Mouse (Mus musculus) neural tube, embryonic 14.5 days (tissue): ENCODE measurements at regions not wholly inside any gene's neighbourhood (a gene's known extent, or its start where the extent isn't known, plus 50 kb on each side); places are given as distances from the start of the nearest gene placed in this dataset.
A peak's percentile ranks its signal among the peaks of the same experiment; 100 is the strongest.

Experiments used
- ATAC-seq: fragments of 200-750 bp; cut with Nextera tagmentation; 2 replicates; pipeline ENCODE4 v1.8.0; 2017; ENCODE audit warnings: low read depth, mild to moderate bottlenecking, moderate TSS enrichment, moderate library complexity
- H3K27ac ChIP-seq: fragments of 300-500 bp; sonication (generic); 2 replicates; pipeline ENCODE4 v1.5.1; 2014; ENCODE audit warnings: low read depth, mild to moderate bottlenecking, control low read depth, low read length, moderate library complexity, mixed read lengths
- H3K27me3 ChIP-seq: fragments of 300-500 bp; sonication (generic); 2 replicates; pipeline ENCODE4 v1.6.1; 2014; ENCODE audit warnings: low read length; ENCODE audit not compliant: control insufficient read depth, insufficient read depth
- H3K36me3 ChIP-seq: fragments of 300-500 bp; sonication (generic); 2 replicates; pipeline ENCODE4 v1.6.1; 2014; ENCODE audit warnings: low read length, mixed read lengths; ENCODE audit not compliant: control insufficient read depth, insufficient read depth
- H3K4me1 ChIP-seq: fragments of 300-500 bp; sonication (generic); 2 replicates; pipeline ENCODE4 v1.6.1; 2014; ENCODE audit warnings: low read length; ENCODE audit not compliant: control insufficient read depth, insufficient read depth
- H3K4me2 ChIP-seq: fragments of 300-500 bp; sonication (generic); 2 replicates; pipeline ENCODE4 v1.6.1; 2014; ENCODE audit warnings: mild to moderate bottlenecking, low read depth, low read length, control low read depth
- H3K4me3 ChIP-seq: fragments of 300-500 bp; sonication (generic); 2 replicates; pipeline ENCODE4 v1.5.1; 2014; ENCODE audit warnings: low read depth, low read length, control low read depth, mixed read lengths
- H3K9ac ChIP-seq: fragments of 300-500 bp; sonication (generic); replicated peaks from 2 replicates; pipeline ENCODE4 v1.6.1; 2014; ENCODE audit warnings: low read depth, mild to moderate bottlenecking, control low read depth, low read length, mixed read lengths
- H3K9me3 ChIP-seq: fragments of 300-500 bp; sonication (generic); 2 replicates; pipeline ENCODE4 v1.6.1; 2016; ENCODE audit warnings: low read length; ENCODE audit not compliant: control insufficient read depth
- WGBS: fragments of 180-500 bp; shearing (Covaris S2); extraction: QIAGEN DNeasy Blood & Tissue Kit; methylation state at CpG from one replicate; pipeline ENCODE4 v1.1.7; 2014; 5-methylcytosine and 5-hydroxymethylcytosine counted together

DNA sequence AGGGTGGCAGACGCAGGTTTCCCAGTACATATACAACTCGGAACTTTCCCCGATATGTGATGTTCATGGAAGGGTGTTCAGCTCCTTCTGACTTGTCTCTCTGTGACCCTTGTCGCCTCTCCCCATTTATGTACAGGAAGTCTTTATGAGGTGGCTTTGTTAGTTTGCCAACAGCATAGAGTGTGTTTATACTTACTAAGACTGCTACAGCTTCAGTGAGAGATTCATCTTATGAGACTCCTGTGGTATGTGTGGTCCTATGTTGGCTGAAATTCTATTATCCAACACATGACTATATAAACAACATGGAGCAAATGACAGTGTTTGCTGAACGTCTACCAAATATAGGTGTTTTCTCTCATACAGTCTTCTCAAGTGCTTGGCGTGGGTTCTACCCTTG, 664.5 kb downstream of the Hs3st4 start:
- no peak overlapping the region for H3K27ac ChIP-seq
- H3K4me3 ChIP-seq, result no peak overlapping the region
- H3K4me2 ChIP-seq, result no peak overlapping the region
- no peaks in the 10 kb centered on the region for H3K36me3 ChIP-seq
- 86% methylated on average over 6 of the region's 6 CpGs for WGBS
- ATAC-seq, result no peak
- no peak overlapping the region for H3K9ac ChIP-seq
- no peaks in the 10 kb centered on the region for H3K27me3 ChIP-seq
- no peaks in the 10 kb centered on the region for H3K9me3 ChIP-seq
- no peaks in the 10 kb centered on the region for H3K4me1 ChIP-seq

DNA sequence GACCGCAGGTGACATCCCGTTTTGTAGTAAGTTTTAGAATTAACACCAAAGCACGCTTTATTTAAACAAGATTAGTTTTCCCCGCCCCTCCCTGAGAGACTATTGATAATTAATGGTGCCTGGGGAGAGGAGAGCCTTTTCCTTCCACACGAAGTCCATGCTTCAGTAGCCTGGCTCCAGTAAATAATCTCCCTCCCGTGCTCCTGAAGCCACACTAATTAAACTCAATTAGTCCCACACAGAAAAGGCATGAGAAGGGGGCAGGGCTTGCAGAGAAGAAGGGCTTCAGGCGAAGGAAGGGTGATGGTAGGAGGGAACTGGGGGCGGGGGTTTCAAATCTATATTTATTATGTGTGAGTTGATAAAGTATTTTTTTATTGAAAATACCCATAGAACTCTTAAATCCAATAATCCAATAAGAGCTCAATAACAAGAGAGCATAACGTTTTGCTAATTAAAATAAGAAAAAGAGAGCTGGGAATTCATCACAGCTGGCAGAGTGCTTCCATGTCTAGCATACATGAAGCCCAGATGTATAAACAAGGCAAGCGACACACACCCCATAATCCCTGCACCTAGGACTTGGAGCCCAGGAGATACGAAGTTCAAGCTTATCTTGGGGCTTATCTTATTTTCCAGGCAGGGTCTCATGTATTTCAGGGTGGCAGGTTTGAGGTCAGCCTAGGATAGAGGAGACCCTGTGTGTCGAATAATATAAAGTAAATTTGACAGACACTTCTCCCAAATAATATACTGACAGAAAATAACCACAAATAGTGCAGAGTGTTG, 684.7 kb downstream of the Hs3st4 start:
- Histone ChIP-seq H3K4me3 (no peak overlapping the region), H3K4me2 (no peak overlapping the region), H3K9ac (no peak overlapping the region), H3K27ac (no peak overlapping the region), H3K9me3 (no peaks in the 10 kb centered on the region), H3K36me3 (no peaks in the 10 kb centered on the region), H3K4me1 (no peaks in the 10 kb centered on the region), H3K27me3 (no peaks in the 10 kb centered on the region)
- 39% methylated on average over 12 of the region's 12 CpGs for WGBS
- peak; percentile 49; the same call in 1 of the 2 replicates for ATAC-seq

DNA sequence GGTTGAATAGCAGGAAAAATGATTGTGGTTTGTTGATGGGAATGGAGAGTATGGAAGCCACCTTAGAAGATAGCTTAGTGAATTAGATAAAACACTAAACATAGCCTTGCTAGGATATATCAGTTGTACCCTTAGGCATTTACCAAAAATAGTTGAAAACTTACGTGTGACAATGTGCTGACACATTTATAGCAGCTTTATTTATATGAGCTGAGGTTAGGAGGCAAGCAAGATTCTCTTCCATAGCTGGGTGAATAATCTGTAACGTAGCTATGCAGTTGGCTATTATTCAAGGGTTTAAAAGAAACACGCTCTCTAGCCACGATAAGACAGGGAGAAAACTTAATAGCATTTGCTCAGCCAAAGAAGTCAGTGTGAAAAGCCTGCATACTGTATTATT, 685.4 kb downstream of the Hs3st4 start:
- 35% methylated on average over 4 of the region's 4 CpGs for WGBS
- ATAC-seq, result no peak
- H3K4me2 ChIP-seq, result no peak overlapping the region
- H3K36me3 ChIP-seq, result no peaks in the 10 kb centered on the region
- H3K4me1 ChIP-seq, result no peaks in the 10 kb centered on the region
- no peak overlapping the region for H3K4me3 ChIP-seq
- no peak overlapping the region for H3K9ac ChIP-seq
- H3K9me3 ChIP-seq, result no peaks in the 10 kb centered on the region
- no peaks in the 10 kb centered on the region for H3K27me3 ChIP-seq
- no peak overlapping the region for H3K27ac ChIP-seq

DNA sequence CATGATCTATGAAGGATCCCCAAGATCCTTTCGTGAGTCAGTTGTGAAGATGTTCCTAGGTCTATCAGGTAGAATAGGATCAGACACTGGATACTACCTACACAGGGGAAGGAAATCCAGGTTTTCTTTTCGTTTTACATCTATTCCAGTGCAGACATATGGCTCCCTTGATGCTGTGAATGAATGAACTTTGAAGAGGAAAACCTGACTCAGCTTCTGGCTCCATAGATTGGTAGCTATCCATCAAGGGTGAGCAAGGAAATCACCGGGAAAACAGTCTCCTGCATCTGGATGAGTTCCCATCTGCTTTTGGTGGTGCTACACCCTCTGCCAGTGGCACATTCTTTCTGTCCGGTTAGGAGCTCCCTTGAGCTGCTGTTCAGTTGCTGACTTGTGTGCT, 687.8 kb downstream of the Hs3st4 start:
- 78% methylated on average over 4 of the region's 4 CpGs for WGBS
- Histone ChIP-seq H3K27me3 (no peaks in the 10 kb centered on the region), H3K4me2 (no peak overlapping the region), H3K4me1 (no peaks in the 10 kb centered on the region), H3K9me3 (no peaks in the 10 kb centered on the region), H3K4me3 (no peak overlapping the region), H3K36me3 (no peaks in the 10 kb centered on the region), H3K27ac (no peak overlapping the region), H3K9ac (no peak overlapping the region)
- no peak for ATAC-seq

DNA sequence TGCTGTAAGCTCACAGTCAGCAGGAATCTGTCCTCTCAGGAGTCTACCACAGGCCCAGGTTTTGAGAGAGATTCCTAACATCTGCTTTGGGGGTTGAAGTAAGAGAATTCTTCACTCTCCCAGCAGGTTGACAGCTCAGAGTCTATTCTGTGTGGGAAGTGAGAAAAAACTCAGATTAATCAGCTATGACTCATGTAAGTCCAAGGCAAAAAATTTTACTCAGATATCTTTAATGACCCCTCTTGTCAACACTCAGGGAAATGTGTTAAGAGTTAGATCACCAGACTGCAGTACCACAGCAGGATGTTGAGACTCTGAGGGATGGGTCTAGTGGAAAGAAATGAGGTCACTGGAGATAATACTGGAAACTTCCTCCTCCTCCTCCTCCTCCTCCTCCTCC, 688.4 kb downstream of the Hs3st4 start:
- H3K36me3 ChIP-seq, result no peaks in the 10 kb centered on the region
- no peak for ATAC-seq
- no peaks in the 10 kb centered on the region for H3K27me3 ChIP-seq

DNA sequence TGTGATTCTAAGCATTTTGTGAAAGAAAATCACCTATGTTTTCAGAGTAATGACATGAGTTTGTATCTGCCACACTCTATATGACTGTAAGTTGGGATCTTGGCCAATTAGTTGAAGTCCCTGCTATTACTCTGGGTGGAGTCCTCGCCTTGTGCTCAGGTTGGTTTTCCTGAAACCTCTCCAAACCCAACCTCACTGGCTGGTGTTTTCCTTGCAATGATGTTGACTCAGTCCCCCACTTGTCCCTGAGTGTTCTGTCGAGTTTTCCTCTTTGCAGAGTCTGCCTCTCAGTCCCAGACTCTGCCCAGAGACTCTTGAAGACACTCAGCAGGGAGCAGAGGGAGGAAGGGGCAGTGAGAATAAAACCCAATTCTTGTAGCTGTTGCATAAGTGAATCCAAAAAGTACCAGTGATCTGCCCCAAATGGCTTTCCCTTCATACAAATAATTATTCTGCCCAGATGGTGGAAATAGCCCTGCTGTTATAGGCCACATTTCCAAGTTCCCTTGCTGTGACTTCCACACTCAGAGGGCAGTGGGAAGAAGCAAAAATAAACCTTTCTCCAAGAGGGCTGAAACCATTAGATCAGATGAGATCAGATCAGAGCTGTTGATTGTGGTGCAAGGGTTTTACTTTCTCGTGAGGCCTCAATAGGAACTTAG, 694.3 kb downstream of the Hs3st4 start:
- Histone ChIP-seq H3K4me3 (no peak overlapping the region), H3K36me3 (no peaks in the 10 kb centered on the region), H3K27ac (no peak overlapping the region), H3K4me2 (no peak overlapping the region), H3K4me1 (no peaks in the 10 kb centered on the region), H3K27me3 (no peaks in the 10 kb centered on the region), H3K9me3 (no peaks in the 10 kb centered on the region), H3K9ac (no peak overlapping the region)
- WGBS, result 61% methylated on average over 3 of the region's 3 CpGs
- ATAC-seq, result no peak

More for the DNA sequence above, 688.4 kb downstream of the Hs3st4 start:
- Histone ChIP-seq H3K9ac (no peak overlapping the region), H3K4me3 (no peak overlapping the region), H3K27ac (no peak overlapping the region), H3K4me1 (no peaks in the 10 kb centered on the region), H3K4me2 (no peak overlapping the region), H3K9me3 (no peaks in the 10 kb centered on the region)

DNA sequence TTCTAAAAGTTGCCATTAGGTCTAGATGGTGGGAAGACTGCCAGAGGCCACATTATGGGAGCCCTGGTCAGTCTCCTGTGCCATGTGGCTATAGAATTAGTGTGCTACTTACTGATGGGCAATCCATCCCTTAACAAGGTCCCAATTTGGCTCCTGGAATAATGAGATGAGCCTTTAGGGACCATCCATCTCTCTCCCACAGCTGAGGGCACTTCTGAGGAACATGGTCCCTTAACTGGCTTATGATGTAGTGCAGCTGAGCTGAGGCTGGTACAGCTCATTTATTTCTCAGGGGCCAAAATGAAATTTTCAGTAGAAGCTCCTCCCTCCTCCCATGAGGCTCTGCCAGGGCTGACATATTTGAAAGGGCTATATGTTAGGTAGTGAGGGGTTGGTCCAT, 697.9 kb downstream of the Hs3st4 start:
- Histone ChIP-seq H3K4me1 (no peaks in the 10 kb centered on the region), H3K27ac (no peak overlapping the region), H3K27me3 (no peaks in the 10 kb centered on the region), H3K4me2 (no peak overlapping the region), H3K36me3 (no peaks in the 10 kb centered on the region), H3K9ac (no peak overlapping the region), H3K9me3 (no peaks in the 10 kb centered on the region), H3K4me3 (no peak overlapping the region)
- ATAC-seq, result no peak; the same call in 1 of the 2 replicates

DNA sequence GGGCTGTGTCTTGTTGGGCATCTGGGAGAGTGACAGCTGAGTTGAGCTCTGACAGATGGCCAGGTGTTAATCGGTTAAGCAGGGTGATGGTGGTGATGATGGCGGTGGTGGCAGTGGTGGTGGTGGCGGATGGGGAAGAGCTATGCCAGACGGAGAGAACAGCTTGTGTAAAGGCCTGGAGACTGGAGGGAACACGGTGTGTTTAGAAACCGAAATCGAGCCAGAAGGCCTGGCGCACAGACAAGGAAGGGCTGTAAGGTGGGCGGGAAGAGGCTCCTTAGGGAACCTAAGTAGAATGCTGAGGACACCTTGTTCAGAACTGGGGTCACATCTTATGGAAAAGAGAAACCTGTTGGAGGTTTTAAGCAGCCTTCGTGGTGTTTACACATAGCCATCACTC, 698.5 kb downstream of the Hs3st4 start:
- H3K36me3 ChIP-seq, result no peaks in the 10 kb centered on the region
- H3K9me3 ChIP-seq, result no peaks in the 10 kb centered on the region
- H3K4me1 ChIP-seq, result no peaks in the 10 kb centered on the region
- no peaks in the 10 kb centered on the region for H3K27me3 ChIP-seq
- no peak overlapping the region for H3K27ac ChIP-seq
- 83% methylated on average over 10 of the region's 10 CpGs for WGBS
- no peak overlapping the region for H3K9ac ChIP-seq
- no peak overlapping the region for H3K4me2 ChIP-seq
- H3K4me3 ChIP-seq, result no peak overlapping the region
- ATAC-seq, result no peak

DNA sequence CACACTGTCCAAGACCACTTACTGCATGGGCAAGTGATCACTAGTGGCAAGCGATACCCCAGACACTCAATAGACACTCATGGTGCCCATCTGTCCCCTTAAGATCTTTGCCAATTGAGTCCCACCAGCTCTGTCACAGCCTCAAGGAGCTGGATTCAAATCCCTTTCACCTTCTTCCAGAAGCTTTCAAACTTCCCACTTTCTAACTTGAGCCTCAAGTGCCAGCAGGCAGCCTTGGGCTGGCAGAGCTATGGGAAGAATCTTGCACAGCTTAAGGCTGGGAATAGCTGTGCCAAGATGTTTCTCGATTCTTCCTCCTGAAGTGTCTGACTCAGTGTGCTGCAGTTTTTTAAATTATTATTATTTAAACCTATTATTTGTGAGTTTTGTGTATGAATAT, 699.2 kb downstream of the Hs3st4 start:
- 96% methylated on average over 2 of the region's 2 CpGs for WGBS
- Histone ChIP-seq H3K27ac (no peak overlapping the region), H3K9ac (no peak overlapping the region), H3K4me1 (no peaks in the 10 kb centered on the region), H3K9me3 (no peaks in the 10 kb centered on the region), H3K4me3 (no peak overlapping the region), H3K36me3 (no peaks in the 10 kb centered on the region), H3K27me3 (no peaks in the 10 kb centered on the region), H3K4me2 (no peak overlapping the region)
- no peak for ATAC-seq
